Mouse (Mus musculus): ENCODE results near the gene Tmem186.

GRCm38 (mm10) chr16:8672811-8673210 lies 35.3 kb upstream of the Tmem186 start:
- TF ChIP-seq CTCF (IDR thresholded peaks at IDR 0.05; ENCODE audit: low read depth) (no peak), EP300 (optimal IDR thresholded peaks at IDR 0.05) (no peak)
